Mouse (Mus musculus) ES-Bruce4 (cell line): ENCODE measurements around the gene Fbxo2. TPM values are rescaled to one million over a fixed set of nuclear protein-coding genes. Genes with fewer than 3 reads are reported as not detected.

Experiments used
- H3K27ac ChIP-seq: 2 replicates; pipeline ENCODE4 v1.5.1; 2012; ENCODE audit warnings: low read length, inconsistent platforms; ENCODE audit not compliant: insufficient read depth
- H3K27me3 ChIP-seq: 2 replicates; pipeline ENCODE4 v1.6.1; 2012; ENCODE audit warnings: mild to moderate bottlenecking, low read length, inconsistent platforms; ENCODE audit not compliant: control insufficient read depth, poor library complexity, insufficient read depth, severe bottlenecking
- H3K36me3 ChIP-seq: 2 replicates; pipeline ENCODE4 v1.6.1; 2012; ENCODE audit warnings: inconsistent platforms, mild to moderate bottlenecking, low read length, moderate library complexity; ENCODE audit not compliant: control insufficient read depth, poor library complexity, insufficient read depth, severe bottlenecking
- H3K4me1 ChIP-seq: one replicate; pipeline ENCODE4 v1.8.1; 2011; ENCODE audit warnings: low read length; ENCODE audit not compliant: control insufficient read depth, insufficient read depth
- H3K4me3 ChIP-seq: 2 replicates; pipeline ENCODE4 v1.5.1; 2011; ENCODE audit warnings: low read depth, mild to moderate bottlenecking, low read length
- H3K9ac ChIP-seq: 2 replicates; pipeline ENCODE4 v1.6.1; 2012; ENCODE audit warnings: low read depth, mild to moderate bottlenecking, inconsistent platforms; ENCODE audit not compliant: poor library complexity, severe bottlenecking
- H3K9me3 ChIP-seq: replicated peaks from 2 replicates; pipeline ENCODE4 v1.6.1; 2012; ENCODE audit warnings: mild to moderate bottlenecking, low read length, inconsistent platforms; ENCODE audit not compliant: control insufficient read depth, poor library complexity, insufficient read depth, severe bottlenecking
- CTCF ChIP-seq: IDR thresholded peaks from one replicate; pipeline ENCODE4 v1.8.1; 2011; ENCODE audit warnings: low read depth, low read length
- EP300 ChIP-seq: IDR thresholded peaks from 2 replicates; pipeline ENCODE4 v1.6.1; 2011; ENCODE audit warnings: low read depth, low read length; ENCODE audit not compliant: insufficient read depth
- POLR2A ChIP-seq: IDR thresholded peaks from one replicate; pipeline ENCODE4 v1.8.1; 2011; ENCODE audit warnings: low read length; ENCODE audit not compliant: insufficient read depth
- polyA plus RNA-seq: library from polyadenylated mRNA; stranded (reverse); fragments of >200 nt; gene quantifications from 2 replicates; pipeline ENCODE4 v1.2.4, GENCODE M21; 2011; ENCODE audit warnings: low read depth; ENCODE audit not compliant: missing spikeins, insufficient read depth, insufficient read length

Fbxo2 gene
- polyA plus RNA-seq, 1 experiment, result 6.0 TPM

DNA sequence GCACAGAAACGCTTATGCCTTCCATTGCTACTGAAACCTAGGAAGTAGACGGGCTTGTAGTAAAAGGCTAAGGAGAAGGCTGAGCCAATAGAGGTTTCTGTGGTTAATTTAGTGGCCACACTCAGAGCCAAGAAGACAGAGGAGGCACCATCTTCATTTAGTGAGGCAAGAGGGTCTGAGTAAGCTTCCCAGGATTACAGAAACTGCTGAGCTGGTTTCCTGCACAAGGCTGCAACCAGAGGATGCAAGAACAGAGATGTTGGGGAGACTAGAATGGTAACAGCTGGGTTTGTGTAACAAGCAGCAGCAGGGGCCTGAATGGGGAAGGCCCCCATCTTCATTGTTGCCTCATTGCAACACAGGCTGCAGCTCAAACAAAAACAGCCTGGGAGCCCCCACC is 31.7 kb upstream of the Fbxo2 start:
- TF ChIP-seq POLR2A, result no peak
- TF ChIP-seq EP300, result no peak
- no peak for TF ChIP-seq CTCF
- H3K4me3 ChIP-seq, result no peak overlapping the region

DNA sequence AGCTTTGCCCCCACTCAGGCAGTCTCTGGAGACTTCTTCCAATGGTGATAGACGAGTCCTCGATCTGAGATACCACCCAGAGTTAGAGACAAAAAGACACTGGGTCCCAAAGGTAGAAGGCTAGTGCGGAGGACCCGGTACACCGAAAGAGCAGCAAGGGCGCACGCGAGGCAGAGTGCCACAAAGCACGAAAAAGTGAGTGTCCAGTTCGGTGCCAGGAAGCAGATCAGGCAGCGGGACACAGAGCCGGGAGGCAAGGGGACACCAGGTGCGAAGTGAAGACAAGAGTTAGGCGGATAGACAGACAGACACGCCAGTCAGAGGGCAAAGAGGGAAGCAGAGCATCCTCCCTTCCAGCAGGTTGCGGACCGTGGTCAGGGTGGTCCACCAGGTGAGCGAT is 30.3 kb upstream of the Fbxo2 start, which contains the start of gene Mad2l2:
Gene Mad2l2 (plus strand): TSS at position 252 of the 400 bp plus-strand sequence.
- Histone ChIP-seq H3K27me3 (no peaks in the 10 kb centered on the region), H3K27ac (no peak within 1 kb of the TSS), H3K9me3 (no peaks in the 10 kb centered on the region), H3K9ac (peak within 1 kb of the TSS; percentile 52), H3K4me3 (peak within 1 kb of the TSS; percentile 32), H3K4me1 (no peaks in the 10 kb centered on the region), H3K36me3 (no peaks in the 10 kb centered on the region)
- TF ChIP-seq EP300, result no peak
- TF ChIP-seq POLR2A, result no peak
- no peak for TF ChIP-seq CTCF

More for the DNA sequence above, 31.7 kb upstream of the Fbxo2 start:
- Histone ChIP-seq H3K9me3 (no peaks in the 10 kb centered on the region), H3K9ac (no peak overlapping the region), H3K36me3 (no peaks in the 10 kb centered on the region), H3K4me1 (no peaks in the 10 kb centered on the region), H3K27ac (no peak overlapping the region), H3K27me3 (no peaks in the 10 kb centered on the region)

GRCm38 (mm10) chr4:148130561-148131413 is 29.6 kb upstream of the Fbxo2 start, which contains the start of gene Draxin:
TSS of gene Draxin (minus strand) at chr4:148130698.
- Histone ChIP-seq H3K9me3 (no peaks in the 10 kb centered on the region), H3K27ac (no peak within 1 kb of the TSS), H3K9ac (peak within 1 kb of the TSS; percentile 52), H3K4me3 (peak within 1 kb of the TSS; percentile 32), H3K27me3 (no peaks in the 10 kb centered on the region), H3K4me1 (no peaks in the 10 kb centered on the region), H3K36me3 (no peaks in the 10 kb centered on the region)
- TF ChIP-seq POLR2A (no peak), CTCF (no peak), EP300 (no peak)

- H3K9me3 ChIP-seq, result no peaks in the 10 kb centered on the region
- no peak for TF ChIP-seq EP300
- TF ChIP-seq POLR2A, result no peak
- no peak for TF ChIP-seq CTCF
- no peak overlapping the region for H3K27ac ChIP-seq
- H3K27me3 ChIP-seq, result no peaks in the 10 kb centered on the region
- H3K9ac ChIP-seq, result peak overlapping the region; percentile 52
- H3K36me3 ChIP-seq, result no peaks in the 10 kb centered on the region
- peak overlapping the region; percentile 32 for H3K4me3 ChIP-seq
- H3K4me1 ChIP-seq, result no peaks in the 10 kb centered on the region
Measured at GRCm38 (mm10) chr4:148131497-148132081, 28.8 kb upstream of the Fbxo2 start.

- Histone ChIP-seq H3K36me3 (no peaks in the 10 kb centered on the region), H3K27me3 (no peaks in the 10 kb centered on the region), H3K9ac (no peak overlapping the region), H3K27ac (no peak overlapping the region), H3K4me3 (no peak overlapping the region), H3K9me3 (no peaks in the 10 kb centered on the region), H3K4me1 (no peaks in the 10 kb centered on the region)
- TF ChIP-seq CTCF (no peak), POLR2A (no peak), EP300 (no peak)
Measured at GRCm38 (mm10) chr4:148134988-148135387, 25.4 kb upstream of the Fbxo2 start.

- no peaks in the 10 kb centered on the region for H3K36me3 ChIP-seq
- H3K4me1 ChIP-seq, result no peaks in the 10 kb centered on the region
- H3K4me3 ChIP-seq, result no peak overlapping the region
- H3K9ac ChIP-seq, result no peak overlapping the region
- H3K9me3 ChIP-seq, result no peaks in the 10 kb centered on the region
- TF ChIP-seq CTCF (no peak), POLR2A (no peak), EP300 (no peak)
- no peak overlapping the region for H3K27ac ChIP-seq
- no peaks in the 10 kb centered on the region for H3K27me3 ChIP-seq
Measured at GRCm38 (mm10) chr4:148137503-148137902, 22.9 kb upstream of the Fbxo2 start.
